Mouse (Mus musculus): ENCODE measurements at regions not wholly inside any gene's neighbourhood (a gene's known extent, or its start where the extent isn't known, plus 50 kb on each side); places are given as distances from the start of the nearest gene placed in this dataset.

DNA sequence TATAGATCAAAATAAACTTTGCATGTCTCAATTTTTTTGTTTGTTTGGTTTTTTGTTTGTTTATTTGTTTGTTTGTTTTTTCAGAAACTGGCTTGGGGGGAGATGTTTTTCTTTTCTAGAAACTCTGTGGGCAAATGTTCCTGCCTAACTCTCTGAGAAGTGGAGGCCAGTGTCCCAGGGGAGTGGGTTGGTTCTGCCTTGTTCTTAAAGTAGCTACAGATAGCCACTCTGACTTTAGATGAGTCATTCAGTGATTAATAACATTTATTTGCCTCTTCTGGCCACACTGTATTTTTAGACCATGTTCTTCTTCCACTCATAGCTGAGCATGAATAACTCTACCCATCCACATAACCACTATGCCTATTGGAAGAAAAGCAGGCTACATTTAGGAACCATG is 405.6 kb upstream of the Adamts16 start:
- no peak for DNase-seq (ENCODE audit: low spot score)

DNA sequence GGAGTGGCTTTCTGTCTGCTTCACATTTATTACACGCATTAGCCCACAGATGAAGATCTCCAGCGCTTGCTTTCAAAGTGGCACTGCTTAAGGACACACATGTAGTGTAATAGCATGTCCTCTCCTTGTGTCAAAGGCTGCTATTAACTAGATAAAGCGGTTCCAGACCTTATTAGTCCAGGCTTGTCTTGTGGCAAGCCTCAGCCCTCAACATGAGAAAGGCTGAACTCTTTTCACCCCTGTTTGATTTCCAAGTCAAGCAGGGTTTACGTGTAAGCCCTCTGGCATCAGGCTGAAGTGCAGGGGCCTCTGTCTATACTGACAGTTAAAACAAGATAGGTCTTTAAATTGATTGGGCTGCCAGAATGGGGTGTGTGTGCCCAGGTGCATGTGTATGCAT is 403.7 kb upstream of the Adamts16 start:
- DNase-seq (ENCODE audit: low spot score): no peak

GRCm38 (mm10) chr13:71239782-71240181 is 398.2 kb upstream of the Adamts16 start:
- no peak for DNase-seq (ENCODE audit: low spot score)

DNA sequence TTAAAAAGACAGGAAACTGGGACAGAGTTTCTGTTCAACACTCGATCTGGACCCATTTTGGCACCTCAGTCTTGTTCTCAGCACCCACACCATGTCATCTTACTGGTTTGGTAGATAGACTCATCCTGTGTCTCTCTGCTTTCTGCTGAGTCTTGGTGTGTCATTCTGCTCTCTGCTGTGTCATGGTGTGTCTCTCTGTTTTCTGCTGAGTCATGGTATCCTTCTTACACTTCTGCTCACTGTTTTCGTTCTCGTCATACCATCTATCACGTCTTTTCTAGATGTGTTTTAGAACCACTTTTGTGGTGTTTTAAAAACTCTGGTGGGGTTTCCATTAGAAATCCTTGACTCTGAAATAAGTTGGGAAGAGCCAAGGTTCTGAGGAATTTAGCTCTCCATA is 393.7 kb upstream of the Adamts16 start:
- DNase-seq (ENCODE audit: low spot score): no peak

DNA sequence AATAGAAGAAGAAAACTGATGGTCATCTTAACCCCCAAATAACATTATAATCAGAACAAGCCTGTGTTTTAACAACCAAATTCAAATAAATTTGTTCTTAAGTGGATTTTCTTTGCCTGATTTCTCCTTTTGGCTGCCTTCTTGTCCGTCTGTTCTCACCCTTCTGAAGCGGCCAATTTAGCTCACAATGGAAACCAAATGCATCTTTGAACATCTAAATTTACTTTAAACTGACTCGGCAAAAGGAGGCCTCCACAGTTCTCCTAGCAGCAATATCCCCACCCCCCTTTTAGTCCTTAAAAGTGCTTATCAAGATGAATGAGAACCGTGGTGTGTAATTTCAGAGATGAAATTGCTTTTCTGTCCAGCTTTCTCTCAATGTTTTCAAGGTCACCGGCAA is 389.6 kb upstream of the Adamts16 start:
- no peak for DNase-seq (ENCODE audit: low spot score)

- no peak for DNase-seq (ENCODE audit: low spot score)
Measured at GRCm38 (mm10) chr13:71214776-71215175, 373.2 kb upstream of the Adamts16 start.

- DNase-seq (ENCODE audit: low spot score): no peak
Measured at GRCm38 (mm10) chr13:71211363-71211762, 369.8 kb upstream of the Adamts16 start.

DNA sequence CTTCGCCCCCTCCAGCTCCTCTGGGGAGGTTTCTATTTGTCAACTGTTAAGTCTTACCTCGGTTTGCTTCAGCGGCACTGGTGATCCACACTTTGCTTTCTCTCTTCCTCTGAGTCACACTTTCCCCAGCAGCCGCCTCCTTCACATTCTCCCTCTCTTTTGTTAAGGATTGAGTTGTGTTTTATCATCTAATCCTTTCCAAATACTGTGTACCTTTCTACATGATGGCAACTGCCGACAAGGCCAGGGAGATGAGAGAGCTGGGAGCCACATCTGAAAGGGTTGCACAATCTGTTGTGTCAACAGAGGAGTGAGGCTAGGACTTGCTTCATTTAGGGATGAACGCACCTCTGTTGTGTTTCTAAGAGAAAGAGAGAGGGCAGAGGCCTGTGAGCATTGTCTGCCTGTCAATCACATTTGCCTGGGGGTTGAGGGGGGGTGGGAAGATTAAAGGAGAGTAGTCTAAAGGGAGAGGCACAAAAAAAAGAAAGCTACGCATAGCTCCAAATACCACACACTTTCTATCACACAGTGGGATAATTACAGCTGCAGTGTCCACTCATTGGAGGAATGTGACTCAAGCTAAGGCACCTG is 369.1 kb upstream of the Adamts16 start:
- DNase-seq (ENCODE audit: low spot score): no peak

DNA sequence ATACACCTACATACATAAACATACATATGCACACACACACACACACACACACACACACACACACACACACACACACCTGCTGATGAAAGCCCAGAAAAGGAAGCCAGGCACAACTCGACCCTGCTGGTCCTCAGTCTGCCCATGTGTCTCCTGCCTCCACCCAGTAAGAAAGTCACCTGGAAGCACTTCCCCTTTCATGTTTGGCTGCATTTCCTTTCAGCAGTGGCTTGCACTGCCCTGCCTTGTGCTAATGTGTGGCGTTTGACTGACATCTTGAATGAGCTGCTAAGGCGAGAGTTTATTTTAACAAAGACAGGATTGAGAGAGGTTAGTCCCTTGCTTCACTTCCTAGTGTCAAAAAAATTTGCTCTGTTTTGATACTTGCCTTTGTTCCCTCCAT is 364.1 kb upstream of the Adamts16 start:
- no peak for DNase-seq (ENCODE audit: low spot score)

DNA sequence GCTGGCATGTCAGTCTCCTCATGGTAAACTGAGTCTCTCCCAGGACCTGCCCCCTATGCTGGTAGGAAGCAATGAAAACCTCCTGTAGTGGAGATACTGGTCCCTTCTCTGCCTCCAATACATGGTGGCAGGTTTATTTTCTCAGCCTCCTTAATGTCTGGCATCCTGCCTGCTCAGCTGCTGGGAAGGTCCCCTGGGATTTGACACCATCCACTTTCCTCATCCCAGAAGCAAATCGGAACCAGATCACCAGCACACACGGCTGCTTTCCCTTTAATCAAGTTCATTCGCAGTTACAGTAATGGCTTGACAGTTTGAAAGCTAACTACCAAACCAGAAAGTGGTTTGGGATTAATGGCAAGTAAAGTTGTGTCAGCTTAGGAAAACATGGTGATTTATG is 359.0 kb upstream of the Adamts16 start:
- DNase-seq (ENCODE audit: low spot score): no peak

GRCm38 (mm10) chr13:71195675-71196074 is 354.1 kb upstream of the Adamts16 start:
- DNase-seq (ENCODE audit: low spot score): no peak

DNA sequence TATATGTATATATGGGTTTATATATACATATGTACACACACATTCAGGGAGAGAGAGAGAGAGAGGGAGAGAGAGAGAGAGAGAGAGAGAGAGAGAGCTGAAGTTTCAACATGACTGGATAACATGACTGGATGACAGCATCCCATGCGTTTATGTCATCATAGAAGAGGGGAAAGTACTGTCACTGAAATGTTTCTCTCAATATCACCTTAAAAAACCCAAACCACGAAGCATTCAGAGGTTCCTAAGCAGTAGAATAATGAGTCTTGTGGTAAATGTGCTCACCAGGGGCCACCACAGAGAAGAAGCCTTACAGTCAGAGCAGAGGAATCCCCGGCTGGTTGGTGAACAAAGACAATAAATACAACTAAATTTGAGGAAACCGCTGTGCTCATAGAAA is 342.9 kb upstream of the Adamts16 start:
- no peak for DNase-seq (ENCODE audit: low spot score)

GRCm38 (mm10) chr13:71179083-71179482 is 337.5 kb upstream of the Adamts16 start:
- DNase-seq (ENCODE audit: low spot score): no peak

DNA sequence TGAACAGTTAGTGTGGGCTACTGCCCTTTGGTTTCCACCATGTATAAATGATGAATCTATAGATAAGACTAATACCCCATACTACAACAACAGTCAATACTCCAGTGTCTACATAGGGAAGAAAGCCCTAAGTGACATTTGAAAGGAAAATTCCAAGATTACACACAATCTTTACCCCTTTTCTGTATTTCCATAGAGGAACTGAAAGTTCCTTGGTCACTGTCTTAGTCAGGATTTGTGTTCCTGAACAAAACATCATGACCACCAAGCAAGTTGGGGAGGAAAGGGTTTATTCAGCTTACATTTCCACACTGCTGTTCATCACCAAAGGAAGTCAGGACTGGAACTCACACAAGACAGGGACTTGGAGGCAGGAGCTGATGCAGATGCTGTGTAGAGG is 332.7 kb upstream of the Adamts16 start:
- DNase-seq (ENCODE audit: low spot score): no peak

- no peak for DNase-seq (ENCODE audit: low spot score)
Measured at GRCm38 (mm10) chr13:71166226-71166625, 324.6 kb upstream of the Adamts16 start.

GRCm38 (mm10) chr13:71165096-71165920 is 323.7 kb upstream of the Adamts16 start:
- no peak for DNase-seq (ENCODE audit: low spot score)

- no peak for DNase-seq (ENCODE audit: low spot score)
Measured at GRCm38 (mm10) chr13:71164012-71164411, 322.4 kb upstream of the Adamts16 start.

GRCm38 (mm10) chr13:71162952-71163351 is 321.3 kb upstream of the Adamts16 start:
- no peak for DNase-seq (ENCODE audit: low spot score)

DNA sequence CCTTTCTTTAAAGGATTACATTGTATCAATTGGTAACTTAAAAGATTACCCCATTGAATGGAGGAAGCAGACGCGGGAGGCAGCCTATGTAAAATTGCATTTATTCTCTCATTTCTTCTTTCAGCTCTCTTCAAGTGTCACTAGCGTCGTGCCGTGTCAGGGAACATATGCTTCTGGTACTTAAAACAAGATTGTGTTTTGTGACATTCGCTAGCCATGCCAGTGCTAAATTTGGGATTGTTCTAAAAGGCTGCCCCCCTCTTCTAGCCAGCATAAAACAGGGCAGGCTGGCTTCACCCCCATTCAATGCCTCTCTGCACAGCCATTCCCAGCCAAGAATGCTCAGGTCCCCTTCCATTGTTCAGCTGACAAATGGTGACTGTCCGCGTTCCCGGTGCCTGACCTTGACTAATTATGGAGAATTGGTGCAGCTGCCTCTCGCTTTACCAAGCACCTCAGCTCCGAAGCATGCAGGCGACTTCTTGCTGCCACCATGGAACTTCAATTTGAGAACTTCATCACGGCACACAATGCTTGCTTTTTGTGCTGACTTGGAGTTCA is 316.8 kb upstream of the Adamts16 start:
- no peak for DNase-seq (ENCODE audit: low spot score)

DNA sequence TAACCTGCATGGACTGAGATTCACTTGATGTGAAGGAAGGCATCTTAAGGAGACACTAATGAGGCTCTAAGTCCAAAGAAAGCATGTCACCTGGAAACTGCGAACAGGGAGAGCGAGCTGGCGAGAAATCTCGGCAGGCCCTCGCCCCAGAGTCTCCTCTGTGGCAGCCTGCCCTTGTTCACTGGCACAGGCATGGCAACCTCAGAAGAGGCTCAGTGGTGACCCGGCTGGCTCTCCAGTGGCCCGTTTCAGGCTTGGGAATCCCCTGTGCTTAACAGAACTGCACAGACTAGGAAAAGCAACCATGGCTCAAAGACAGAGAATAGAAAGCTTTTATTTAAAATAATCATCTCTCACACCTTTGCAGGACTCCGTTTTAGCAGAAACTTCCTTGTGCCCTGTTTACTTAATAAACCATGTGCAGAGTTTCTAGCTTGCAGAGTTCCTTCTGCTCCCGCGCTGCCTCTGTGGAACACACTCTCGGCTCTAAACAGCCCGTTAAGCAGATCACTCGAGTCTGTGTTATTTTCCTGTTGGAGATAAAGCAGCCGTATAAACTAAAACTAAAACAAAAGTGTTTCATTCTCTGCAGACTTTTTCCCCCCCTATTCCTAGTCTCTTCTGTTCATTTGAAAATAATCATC is 316.2 kb upstream of the Adamts16 start:
- DNase-seq (ENCODE audit: low spot score): no peak

GRCm38 (mm10) chr13:71150092-71150491 is 308.5 kb upstream of the Adamts16 start:
- DNase-seq (ENCODE audit: low spot score): no peak

GRCm38 (mm10) chr13:71149303-71149696 is 307.7 kb upstream of the Adamts16 start:
- DNase-seq (ENCODE audit: low spot score): no peak

All from urinary bladder, adult 2 months (tissue).